Mouse (Mus musculus): ENCODE data around the gene Hps5. TPM values are rescaled to one million over a fixed set of nuclear protein-coding genes. Genes with fewer than 3 reads are reported as not detected.
"Not testable (repeated sequence)": the region's sequence is repeated elsewhere in the genome, so short reads cannot be mapped to it uniquely, and the experiment has no call there.

Hps5 gene
- total RNA-seq, 2 experiments from 2014 or later = 16.2 to 21.7 TPM

GRCm38 (mm10) chr7:46830799-46831590 is 35.1 kb upstream of the Hps5 start:
- peak; percentile 73 for ATAC-seq (replicated peaks; ENCODE audit: low FRiP score, low TSS enrichment, poor library complexity, severe bottlenecking)

GRCm38 (mm10) chr7:46829911-46830310 is 34.0 kb upstream of the Hps5 start:
- ATAC-seq (replicated peaks; ENCODE audit: low FRiP score, low TSS enrichment, poor library complexity, severe bottlenecking) = no peak

GRCm38 (mm10) chr7:46827803-46828184 is 31.9 kb upstream of the Hps5 start:
- ATAC-seq (replicated peaks; ENCODE audit: low FRiP score, low TSS enrichment, poor library complexity, severe bottlenecking) = no peak

- ATAC-seq (replicated peaks; ENCODE audit: low FRiP score, low TSS enrichment, poor library complexity, severe bottlenecking) = no peak
These were observed 31.4 kb upstream of the Hps5 start for GRCm38 (mm10) chr7:46827046-46827802.

DNA sequence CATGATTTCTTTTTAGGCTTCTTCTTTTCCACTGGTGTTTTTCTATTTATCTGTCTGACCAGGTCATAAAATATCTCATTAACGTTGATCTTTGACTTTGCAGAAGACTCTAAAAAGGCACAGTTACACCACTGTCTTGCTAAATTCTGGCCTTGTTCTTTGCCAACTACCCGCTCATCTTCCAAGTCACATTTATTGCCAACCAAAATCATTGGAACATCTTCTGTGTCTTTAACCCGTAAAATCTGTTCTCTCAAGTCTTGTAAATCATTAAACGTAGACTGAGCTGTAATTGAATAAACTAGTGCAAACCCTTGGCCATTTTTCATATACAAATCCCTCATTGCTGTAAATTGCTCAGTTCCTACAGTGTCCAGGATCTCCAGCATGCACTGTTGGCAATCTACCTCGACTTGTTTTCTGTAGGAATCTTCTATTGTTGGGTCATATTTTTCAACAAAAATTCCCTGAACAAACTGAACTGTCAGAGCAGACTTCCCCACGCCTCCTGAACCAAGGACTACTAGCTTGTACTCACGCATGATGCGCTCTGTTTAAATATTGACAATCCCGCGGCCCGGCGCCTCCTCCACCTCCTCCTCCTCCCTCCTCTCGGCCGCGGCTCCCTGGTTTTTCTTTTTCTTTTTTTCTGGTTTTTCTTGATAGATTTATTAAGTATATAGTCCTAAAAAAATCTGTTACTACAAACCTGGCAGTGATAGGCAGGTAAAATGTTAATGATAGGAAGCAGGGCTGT is 25.2 kb upstream of the Hps5 start:
- not testable (repeated sequence) for ATAC-seq (replicated peaks; ENCODE audit: low FRiP score, low TSS enrichment, poor library complexity, severe bottlenecking)

GRCm38 (mm10) chr7:46814012-46814411 is 18.1 kb upstream of the Hps5 start:
- ATAC-seq (replicated peaks; ENCODE audit: low FRiP score, low TSS enrichment, poor library complexity, severe bottlenecking) = no peak

- ATAC-seq (replicated peaks; ENCODE audit: low FRiP score, low TSS enrichment, poor library complexity, severe bottlenecking) = no peak
These were observed 14.5 kb upstream of the Hps5 start for GRCm38 (mm10) chr7:46810325-46810724.

DNA sequence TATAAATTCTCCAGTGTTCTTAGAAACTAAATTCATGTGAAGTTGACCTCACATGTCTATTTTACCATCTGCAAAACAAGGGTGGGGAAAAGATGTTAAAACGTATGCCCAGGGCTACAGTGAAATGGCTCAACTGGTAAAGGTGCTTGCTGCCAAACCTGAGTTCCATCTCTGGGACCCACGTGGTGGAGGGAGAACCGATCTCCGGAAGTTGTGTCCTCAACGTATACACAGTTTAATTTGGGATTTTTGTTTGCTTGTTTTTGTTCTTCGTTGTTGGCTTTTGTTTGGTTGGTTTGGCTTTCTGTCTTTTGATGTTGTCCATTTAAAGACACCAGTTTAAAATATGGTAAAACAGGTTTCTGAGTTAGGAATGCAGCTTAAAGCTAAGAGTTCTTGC is 915 bp upstream of the Hps5 start:
- ATAC-seq (replicated peaks; ENCODE audit: low FRiP score, low TSS enrichment, poor library complexity, severe bottlenecking) = no peak

GRCm38 (mm10) chr7:46796206-46796679 is 379 bp upstream of the Hps5 start:
- no peak for ATAC-seq (replicated peaks; ENCODE audit: low FRiP score, low TSS enrichment, poor library complexity, severe bottlenecking)

GRCm38 (mm10) chr7:46793871-46794270 is 2.0 kb downstream of the Hps5 start:
- no peak for ATAC-seq (replicated peaks; ENCODE audit: low FRiP score, low TSS enrichment, poor library complexity, severe bottlenecking)

DNA sequence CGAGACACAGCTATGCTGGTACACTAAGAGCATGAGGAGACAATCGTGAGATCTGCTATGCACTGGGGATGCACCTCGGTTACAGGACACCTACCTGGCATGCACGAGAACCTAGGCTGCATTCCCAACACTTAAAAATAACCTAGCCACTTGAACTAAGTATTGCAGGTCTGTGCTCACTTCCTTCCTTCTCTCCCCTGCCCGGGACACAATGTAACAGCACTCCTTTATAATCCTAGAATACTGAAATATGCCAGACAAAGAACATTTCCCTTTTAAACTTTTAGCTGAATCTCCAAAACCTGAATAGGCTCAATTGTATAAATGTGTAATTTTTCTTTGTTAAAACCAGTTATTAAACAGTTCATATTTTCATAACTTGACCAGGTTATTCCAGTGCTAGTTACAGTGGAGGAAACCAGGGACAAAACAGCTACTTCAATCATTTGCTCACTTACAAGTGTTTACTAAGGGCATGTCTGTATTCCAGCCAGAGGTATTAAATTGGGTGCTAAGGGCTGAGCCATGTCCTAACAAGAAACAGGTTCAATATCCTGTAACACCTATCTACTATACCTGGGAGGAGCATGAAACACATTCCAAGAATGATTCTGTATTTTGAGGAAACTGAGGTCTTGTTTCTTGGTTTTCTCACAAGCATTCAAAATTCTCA is 6.6 kb downstream of the Hps5 start:
- no peak for ATAC-seq (replicated peaks; ENCODE audit: low FRiP score, low TSS enrichment, poor library complexity, severe bottlenecking)

- ATAC-seq (replicated peaks; ENCODE audit: low FRiP score, low TSS enrichment, poor library complexity, severe bottlenecking) = peak; percentile 74
These were observed 25.2 kb downstream of the Hps5 start for GRCm38 (mm10) chr7:46770706-46771105.

- no peak for ATAC-seq (replicated peaks; ENCODE audit: low FRiP score, low TSS enrichment, poor library complexity, severe bottlenecking)
These were observed 27.4 kb downstream of the Hps5 start for GRCm38 (mm10) chr7:46768451-46768850.

GRCm38 (mm10) chr7:46767371-46767770 is 28.5 kb downstream of the Hps5 start:
- no peak for ATAC-seq (replicated peaks; ENCODE audit: low FRiP score, low TSS enrichment, poor library complexity, severe bottlenecking)

- no peak for ATAC-seq (replicated peaks; ENCODE audit: low FRiP score, low TSS enrichment, poor library complexity, severe bottlenecking)
These were observed 31.2 kb downstream of the Hps5 start for GRCm38 (mm10) chr7:46764672-46765071.

DNA sequence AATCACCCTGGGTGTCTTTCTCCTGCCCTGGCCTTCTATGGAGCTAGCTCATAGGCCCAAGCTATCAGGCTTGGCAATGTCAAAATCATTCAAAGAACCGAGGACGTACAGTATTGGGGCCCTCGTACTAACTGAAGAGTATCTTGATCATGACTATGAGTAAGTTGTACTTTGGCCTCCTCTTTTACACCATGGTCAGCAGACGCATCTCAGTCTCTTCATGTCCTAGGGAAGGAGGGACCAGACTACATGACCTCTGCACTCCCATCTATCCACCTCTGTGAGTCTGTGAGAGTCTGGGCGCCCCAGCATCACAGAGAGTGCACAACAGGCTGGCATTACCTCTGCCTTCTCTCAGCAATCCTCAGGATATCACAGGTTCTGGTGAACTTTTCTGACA is 33.3 kb downstream of the Hps5 start:
- ATAC-seq (replicated peaks; ENCODE audit: low FRiP score, low TSS enrichment, poor library complexity, severe bottlenecking) = no peak

GRCm38 (mm10) chr7:46761049-46761795 is 34.6 kb downstream of the Hps5 start:
- ATAC-seq (replicated peaks; ENCODE audit: low FRiP score, low TSS enrichment, poor library complexity, severe bottlenecking) = no peak

DNA sequence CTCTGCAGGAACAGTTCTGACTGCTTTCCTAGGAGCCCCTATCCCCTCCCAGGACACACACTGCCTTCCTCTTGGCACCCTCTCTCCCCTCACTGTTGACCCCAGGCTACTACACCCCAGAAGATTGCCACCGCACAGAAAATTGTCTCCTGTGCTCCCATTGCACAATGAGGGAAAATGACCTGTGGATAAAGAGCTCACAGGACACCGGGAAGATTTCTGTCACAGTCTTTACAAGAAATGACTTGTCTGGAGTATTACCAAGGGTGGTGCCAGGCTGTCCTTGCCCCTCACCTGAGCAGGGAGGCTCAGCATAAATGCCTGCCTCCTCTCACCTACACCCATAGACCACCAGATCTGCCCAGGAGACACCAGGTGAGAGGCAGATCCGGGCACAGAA is 44.4 kb downstream of the Hps5 start, which contains the start of gene Saa2:
Gene Saa2, plus strand, starts transcription at position 301 of the 400 bp plus-strand sequence.
- no peak for ATAC-seq (replicated peaks; ENCODE audit: low FRiP score, low TSS enrichment, poor library complexity, severe bottlenecking)

DNA sequence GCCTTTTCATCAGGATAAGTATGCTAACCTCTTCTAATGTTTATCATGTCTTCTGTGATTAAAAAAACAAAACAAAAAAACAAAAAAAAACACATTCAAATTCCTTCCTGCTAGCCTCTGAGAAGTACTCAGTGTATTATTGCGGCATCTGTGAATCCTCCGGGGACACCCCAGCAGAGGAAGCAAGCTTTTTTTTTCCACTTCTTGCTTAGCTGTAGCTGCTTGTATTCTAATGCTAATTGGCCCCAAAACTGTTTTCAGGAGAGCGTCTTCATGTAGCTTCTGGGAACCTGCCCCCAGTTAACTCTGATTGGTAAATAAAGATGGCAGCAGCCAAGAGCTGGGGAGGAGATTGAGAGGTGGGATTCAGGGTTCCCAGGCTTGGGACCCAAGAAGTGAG is 47.4 kb downstream of the Hps5 start:
- ATAC-seq (replicated peaks; ENCODE audit: low FRiP score, low TSS enrichment, poor library complexity, severe bottlenecking) = no peak

All from megakaryocyte-erythroid progenitor cell, adult 5-6 weeks (primary cell).